Mouse (Mus musculus) myocyte (in vitro differentiated cells): Measurements from ENCODE around the gene Mrpl43.

Experiments
- CEBPB ChIP-seq: IDR thresholded peaks from 2 replicates; pipeline ENCODE4 v1.6.1; 2011; ENCODE audit warnings: mild to moderate bottlenecking, moderate library complexity; ENCODE audit not compliant: poor library complexity, insufficient read depth, severe bottlenecking
- E2F4 ChIP-seq: IDR thresholded peaks from one replicate; pipeline ENCODE4 v1.6.1; 2011; ENCODE audit warnings: mild to moderate bottlenecking, control low read depth, moderate library complexity; ENCODE audit not compliant: insufficient read depth
- MAX ChIP-seq: IDR thresholded peaks from one replicate; pipeline ENCODE4 v1.6.1; 2011; ENCODE audit warnings: low read depth, mild to moderate bottlenecking, control low read depth
- MYOD1 ChIP-seq, 3 experiments: IDR thresholded peaks; one replicate each; pipeline ENCODE4 v1.6.1; 2011; ENCODE audit warnings: control low read depth in 2 of 3, low read depth in 2 of 3, mild to moderate bottlenecking in 2 of 3, moderate library complexity in 1 of 3; ENCODE audit not compliant: insufficient read length in 2 of 3, control insufficient read depth in 1 of 3
- MYOG ChIP-seq, 3 experiments: IDR thresholded peaks; one replicate each; pipeline ENCODE4 v1.6.1; 2011; ENCODE audit warnings: control low read depth in 2 of 3, low read depth in 2 of 3, mild to moderate bottlenecking in 2 of 3; ENCODE audit not compliant: insufficient read length in 2 of 3, control insufficient read depth in 1 of 3, insufficient read depth in 1 of 3
- POLR2A ChIP-seq: IDR thresholded peaks from one replicate; pipeline ENCODE4 v1.6.1; 2011; ENCODE audit warnings: low read depth, mild to moderate bottlenecking, control low read depth, moderate library complexity; ENCODE audit not compliant: insufficient read length
- POLR2AphosphoS2 ChIP-seq: IDR thresholded peaks from one replicate; pipeline ENCODE4 v1.6.1; 2011; ENCODE audit warnings: low read depth, control low read depth; ENCODE audit not compliant: insufficient read length
- TCF12 ChIP-seq: IDR thresholded peaks from one replicate; pipeline ENCODE4 v1.6.1; 2011; ENCODE audit warnings: mild to moderate bottlenecking, control low read depth; ENCODE audit not compliant: poor library complexity, insufficient read depth, severe bottlenecking
- TCF3 ChIP-seq: IDR thresholded peaks from one replicate; pipeline ENCODE4 v1.6.1; 2011; ENCODE audit warnings: low read depth, control low read depth; ENCODE audit not compliant: insufficient read length
- USF1 ChIP-seq: IDR thresholded peaks from one replicate; pipeline ENCODE4 v1.6.1; 2011; ENCODE audit warnings: low read depth, mild to moderate bottlenecking, control low read depth, moderate library complexity

DNA sequence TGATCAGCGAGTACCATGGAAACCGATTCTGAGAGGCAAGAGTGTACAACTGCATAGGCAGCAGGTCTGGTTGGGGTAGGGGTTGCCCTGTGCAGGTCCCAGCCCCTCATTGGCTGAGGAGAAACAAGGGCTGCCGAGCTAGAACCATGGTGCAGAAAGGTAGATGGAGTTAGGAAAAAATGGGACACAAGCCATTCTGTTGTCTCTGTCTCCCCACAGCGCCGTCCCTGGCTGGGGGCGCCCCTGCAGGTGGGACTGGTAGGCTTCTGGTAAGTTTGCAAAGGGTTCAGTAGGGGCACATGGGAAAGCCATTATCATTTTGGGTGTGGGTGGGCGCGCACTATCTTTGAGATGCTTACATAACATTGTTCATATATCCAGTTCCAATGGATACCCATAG lies 47.2 kb upstream of the Mrpl43 start:
- no peak for TF ChIP-seq MAX
- TF ChIP-seq POLR2A: no peak
- no peak for TF ChIP-seq POLR2AphosphoS2
- TF ChIP-seq CEBPB: no peak
- no peak for TF ChIP-seq MYOD1 (IDR thresholded peaks at IDR 0.05; ENCODE audit: control insufficient read depth in 1 of 3, insufficient read length in 2 of 3, low read depth in 2 of 3)
- no peak for TF ChIP-seq MYOG (IDR thresholded peaks at IDR 0.05; ENCODE audit: control insufficient read depth in 1 of 3, insufficient read depth in 1 of 3, insufficient read length in 2 of 3, low read depth in 2 of 3)
- TF ChIP-seq E2F4: no peak
- no peak for TF ChIP-seq TCF3
- TF ChIP-seq TCF12: no peak
- no peak for TF ChIP-seq USF1
